Comparison of ENCODE assay signal across 8 mouse cellular contexts in genomic region chr5:149259093-149259492, GRCm38 (mm10). TPM values are rescaled to one million over a fixed set of nuclear protein-coding genes. Genes with fewer than 3 reads are reported as not detected.
A peak's percentile ranks its signal among the peaks of the same experiment; 100 is the strongest.
DNase-seq lines count a peak whose midpoint lies in the region; ATAC-seq and TF ChIP-seq lines count a peak whose summit lies in the region.

No protein-coding gene starts in this region.

- TF ChIP-seq CTCF in lung, embryonic 14.5 days (IDR thresholded peaks at IDR 0.05; ENCODE audit: low read depth) = no peak

- H3K36me3 ChIP-seq in lung, embryonic 14.5 days (ENCODE audit: insufficient read depth) = no peaks in the 10 kb centered on the region
- no peaks in the 10 kb centered on the region for H3K36me3 ChIP-seq in forebrain, embryonic 14.5 days (ENCODE audit: control insufficient read depth, insufficient read depth, low read length)
- no peaks in the 10 kb centered on the region for H3K36me3 ChIP-seq in stomach, embryonic 16.5 days (ENCODE audit: control insufficient read depth, insufficient read depth, low read length)

- no peaks in the 10 kb centered on the region for H3K4me1 ChIP-seq in lung, embryonic 14.5 days (ENCODE audit: insufficient read depth)
- H3K4me1 ChIP-seq in forebrain, embryonic 14.5 days (ENCODE audit: control insufficient read depth, insufficient read depth, low read length) = peaks cover 8% of the 10 kb centered on the region; the same call in 1 of the 2 replicates
- H3K4me1 ChIP-seq in stomach, embryonic 16.5 days (ENCODE audit: control insufficient read depth, insufficient read depth, low read length) = no peaks in the 10 kb centered on the region

- peak; percentile 42 for DNase-seq in lung, embryonic 14.5 days
- DNase-seq in lung, postnatal 14 days = no peak
- peak; percentile 34 for DNase-seq in forebrain, embryonic 14.5 days (ENCODE audit: low spot score)
- peak; percentile 74 for DNase-seq in mesoderm, embryonic 11.5 days (ENCODE audit: low read depth, low spot score)
- no peak for DNase-seq in adrenal gland, postnatal 25 days
- DNase-seq in cerebellum, adult 9-11 months = no peak

- ATAC-seq in lung, embryonic 14.5 days (ENCODE audit: insufficient read depth) = no peak
- ATAC-seq in forebrain, embryonic 14.5 days = no peak
- ATAC-seq in stomach, embryonic 16.5 days (ENCODE audit: insufficient read depth, low FRiP score) = peak; percentile 62; the same call in 1 of the 2 replicates
- ATAC-seq in megakaryocyte progenitor cell, adult 5-6 weeks (replicated peaks; ENCODE audit: poor library complexity) = no peak

- H3K27ac ChIP-seq in lung, embryonic 14.5 days (ENCODE audit: low read depth) = no peak overlapping the region
- H3K27ac ChIP-seq in forebrain, embryonic 14.5 days (ENCODE audit: low read depth, low read length) = peak overlapping the region; percentile 46; the same call in 1 of the 2 replicates
- peak overlapping the region; percentile 4; the same call in 1 of the 2 replicates for H3K27ac ChIP-seq in stomach, embryonic 16.5 days (ENCODE audit: low read length)

- 0 out of 2 replicates have a peak overlapping the region, but pooled peaks have one; percentile 3 for H3K4me2 ChIP-seq in lung, embryonic 14.5 days
- H3K4me2 ChIP-seq in forebrain, embryonic 14.5 days (ENCODE audit: low read length) = peak overlapping the region; percentile 14; the same call in 1 of the 2 replicates
- H3K4me2 ChIP-seq in stomach, embryonic 16.5 days (ENCODE audit: low read depth, low read length) = peak overlapping the region; percentile 16

- no peak overlapping the region for H3K4me3 ChIP-seq in lung, embryonic 14.5 days (ENCODE audit: low read depth, low read length)
- no peak overlapping the region for H3K4me3 ChIP-seq in forebrain, embryonic 14.5 days (ENCODE audit: low read depth, low read length)
- H3K4me3 ChIP-seq in stomach, embryonic 16.5 days (replicated peaks; ENCODE audit: low read length) = no peak overlapping the region

- 24% methylated on average over 16 of the region's 16 CpGs for WGBS in lung, embryonic 14.5 days
- 52% methylated on average over 16 of the region's 16 CpGs for WGBS in forebrain, embryonic 14.5 days
- 25% methylated on average over 16 of the region's 16 CpGs for WGBS in stomach, embryonic 16.5 days

- H3K27me3 ChIP-seq in lung, embryonic 14.5 days (ENCODE audit: insufficient read depth, low read length) = no peaks in the 10 kb centered on the region
- H3K27me3 ChIP-seq in forebrain, embryonic 14.5 days (replicated peaks; ENCODE audit: control insufficient read depth, insufficient read depth, low read length) = no peaks in the 10 kb centered on the region
- no peaks in the 10 kb centered on the region for H3K27me3 ChIP-seq in stomach, embryonic 16.5 days (ENCODE audit: control insufficient read depth, insufficient read depth, low read length)

- no peak overlapping the region for H3K9ac ChIP-seq in lung, embryonic 14.5 days
- no peak overlapping the region for H3K9ac ChIP-seq in forebrain, embryonic 14.5 days (ENCODE audit: low read length)
- peak overlapping the region; percentile 51; the same call in 1 of the 2 replicates for H3K9ac ChIP-seq in stomach, embryonic 16.5 days (ENCODE audit: low read length)

- H3K9me3 ChIP-seq in lung, embryonic 14.5 days (ENCODE audit: low read depth, low read length) = no peaks in the 10 kb centered on the region
- no peaks in the 10 kb centered on the region for H3K9me3 ChIP-seq in forebrain, embryonic 14.5 days (replicated peaks; ENCODE audit: control insufficient read depth, low read length)
- no peaks in the 10 kb centered on the region for H3K9me3 ChIP-seq in stomach, embryonic 16.5 days (replicated peaks; ENCODE audit: control insufficient read depth, low read length)

RNA-seq across cellular contexts. Expression of gene Alox5ap, which starts 5.5 kb away (rescaled TPM):
- 9.3 and 20.5 TPM in 2 replicates for polyA plus RNA-seq in lung, embryonic 14.5 days (2014; fragmentation: Nextera tagmentation; extraction: Ambion mirVana)
- 8.6 and 12.7 TPM in 2 replicates for polyA plus RNA-seq in forebrain, embryonic 14.5 days (2014; fragmentation: Nextera tagmentation; extraction: Ambion mirVana)
- polyA plus RNA-seq in stomach, embryonic 16.5 days (2015; fragmentation: Nextera tagmentation; extraction: Ambion mirVana) = 24.6 and 32.8 TPM in 2 replicates
- total RNA-seq in adrenal gland, postnatal 25 days (2021) = 9.4 and 14.1 TPM in 2 replicates
- total RNA-seq in megakaryocyte progenitor cell, adult 5-6 weeks (2015) = 426 and 442 TPM in 2 replicates
- 320 and 453 TPM in 2 replicates for total RNA-seq in megakaryocyte progenitor cell, adult 5-6 weeks (2017)

Comparison
In these comparisons a context has a peak if more than half of its experiments do, and no peak if none do; other contexts are left out.
1. DNase-seq: peak in lung, embryonic 14.5 days (single experiment), forebrain, embryonic 14.5 days (single experiment) and mesoderm, embryonic 11.5 days (single experiment); none in lung, postnatal 14 days (single experiment), adrenal gland, postnatal 25 days (single experiment) and cerebellum, adult 9-11 months (single experiment).
2. Peak in every context shown above with its lines, with median percentiles within 50 percentile points of each other: H3K4me2 ChIP-seq.